Mouse (Mus musculus): ENCODE data around the gene Dusp9. TPM values are rescaled to one million over a fixed set of nuclear protein-coding genes. Genes with fewer than 3 reads are reported as not detected.

Dusp9 gene
- total RNA-seq, 1 experiment from 2014 or later, result 0.35 TPM

- ATAC-seq (replicated peaks in 1 of 2; ENCODE audit: insufficient read depth in 1 of 2, low FRiP score in 2 of 2, low TSS enrichment in 1 of 2, low read depth in 1 of 2, poor library complexity in 2 of 2, severe bottlenecking in 2 of 2), result 0 out of 4 replicates have a peak, but pooled peaks of 1 of the 2 experiments have one; percentile 13
These were observed 19.2 kb downstream of the Dusp9 start for GRCm38 (mm10) chrX:73658391-73658790.

- ATAC-seq (replicated peaks in 1 of 2; ENCODE audit: insufficient read depth in 1 of 2, low FRiP score in 2 of 2, low TSS enrichment in 1 of 2, low read depth in 1 of 2, poor library complexity in 2 of 2, severe bottlenecking in 2 of 2), result no peak
These were observed 19.8 kb downstream of the Dusp9 start for GRCm38 (mm10) chrX:73658936-73659574.

- ATAC-seq (replicated peaks in 1 of 2; ENCODE audit: insufficient read depth in 1 of 2, low FRiP score in 2 of 2, low TSS enrichment in 1 of 2, low read depth in 1 of 2, poor library complexity in 2 of 2, severe bottlenecking in 2 of 2), result no peak
These were observed 20.5 kb downstream of the Dusp9 start, which contains the start of gene Pnck for GRCm38 (mm10) chrX:73659575-73660283. Gene Pnck, minus strand, starts transcription at chrX:73660117.

DNA sequence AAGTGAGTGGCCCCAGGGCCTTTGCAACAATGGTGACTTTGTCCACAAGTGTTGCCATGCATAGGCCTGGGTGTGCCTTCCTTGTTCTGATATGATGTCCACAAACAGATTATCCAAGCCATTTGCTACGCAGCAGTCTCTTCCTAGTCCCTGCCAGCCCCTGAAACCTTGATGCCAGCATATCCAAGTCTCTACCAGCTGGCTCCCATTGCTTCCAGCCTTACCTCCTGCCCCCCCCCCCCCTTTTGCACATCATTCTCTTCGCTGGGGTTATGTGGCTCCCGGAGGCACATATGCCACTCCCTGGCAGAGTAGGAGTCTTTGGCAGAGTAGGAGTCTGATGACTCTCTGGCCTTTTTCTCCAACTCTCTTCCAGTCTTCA is 21.1 kb downstream of the Dusp9 start:
- no peak for ATAC-seq (replicated peaks in 1 of 2; ENCODE audit: insufficient read depth in 1 of 2, low FRiP score in 2 of 2, low TSS enrichment in 1 of 2, low read depth in 1 of 2, poor library complexity in 2 of 2, severe bottlenecking in 2 of 2)

DNA sequence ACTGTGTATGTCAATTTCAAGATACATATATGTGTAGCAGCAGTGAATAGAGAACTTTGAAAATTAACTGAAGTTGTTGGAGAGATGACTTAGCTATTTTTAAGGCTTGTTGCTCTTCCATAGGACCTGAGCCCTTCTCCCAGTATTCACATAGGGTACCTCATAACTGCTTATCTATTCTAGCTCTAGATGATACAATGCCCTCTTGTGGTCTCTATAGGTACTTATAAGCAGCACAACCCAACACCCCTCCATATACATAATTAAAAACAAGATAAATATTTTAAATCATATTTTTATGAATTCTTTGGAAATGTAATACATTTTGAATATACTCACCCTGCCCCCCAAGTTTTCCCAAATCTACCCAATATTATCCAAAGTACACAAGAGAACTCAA is 23.9 kb downstream of the Dusp9 start:
- no peak; a peak in 1 of 4 replicates for ATAC-seq (replicated peaks in 1 of 2; ENCODE audit: insufficient read depth in 1 of 2, low FRiP score in 2 of 2, low TSS enrichment in 1 of 2, low read depth in 1 of 2, poor library complexity in 2 of 2, severe bottlenecking in 2 of 2)

GRCm38 (mm10) chrX:73672031-73672431 is 32.8 kb downstream of the Dusp9 start:
- peak; percentile 59 to 75; a peak in 3 of 4 replicates for ATAC-seq (replicated peaks in 1 of 2; ENCODE audit: insufficient read depth in 1 of 2, low FRiP score in 2 of 2, low TSS enrichment in 1 of 2, low read depth in 1 of 2, poor library complexity in 2 of 2, severe bottlenecking in 2 of 2)

DNA sequence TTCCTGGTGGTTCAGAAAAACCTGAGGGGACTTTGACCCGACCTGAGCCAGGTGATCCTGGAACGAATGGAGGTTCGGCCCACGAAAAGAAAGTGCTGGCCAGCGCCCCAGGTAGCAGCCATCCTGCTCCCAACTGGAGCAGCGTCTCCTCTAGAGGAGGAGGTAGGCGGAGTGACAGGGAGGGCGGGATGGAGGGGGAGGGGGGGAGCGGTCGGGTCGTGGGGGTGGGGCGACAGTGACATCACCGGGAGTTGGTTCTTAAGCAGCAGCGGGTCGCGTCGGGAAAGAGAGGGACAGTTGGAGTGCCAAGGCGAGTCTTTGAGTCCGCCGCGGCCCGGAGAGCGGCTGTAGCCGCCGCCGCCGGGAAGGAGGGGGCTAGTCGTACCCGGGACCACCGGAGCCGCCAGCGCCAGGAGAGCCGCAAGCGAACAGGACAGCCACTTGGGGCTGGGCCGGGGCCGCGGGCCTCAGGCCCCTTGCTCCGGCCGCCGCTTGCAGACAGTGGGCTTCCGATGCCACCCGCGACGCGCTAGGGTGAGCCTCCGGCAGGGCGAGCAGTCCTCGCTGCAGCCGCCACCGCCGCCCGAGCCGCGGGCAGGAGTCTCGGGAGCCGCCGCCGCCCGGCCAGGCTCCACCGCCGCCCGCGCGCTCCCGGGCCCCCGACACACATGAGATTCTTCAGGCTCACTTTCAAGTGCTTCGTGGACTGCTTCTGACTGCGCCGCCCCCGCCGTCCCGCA is 33.8 kb downstream of the Dusp9 start, which contains the start of gene Slc6a8:
TSS of gene Slc6a8 (plus strand) at position 272 of the 740 bp plus-strand sequence.
- no peak for ATAC-seq (replicated peaks in 1 of 2; ENCODE audit: insufficient read depth in 1 of 2, low FRiP score in 2 of 2, low TSS enrichment in 1 of 2, low read depth in 1 of 2, poor library complexity in 2 of 2, severe bottlenecking in 2 of 2)

DNA sequence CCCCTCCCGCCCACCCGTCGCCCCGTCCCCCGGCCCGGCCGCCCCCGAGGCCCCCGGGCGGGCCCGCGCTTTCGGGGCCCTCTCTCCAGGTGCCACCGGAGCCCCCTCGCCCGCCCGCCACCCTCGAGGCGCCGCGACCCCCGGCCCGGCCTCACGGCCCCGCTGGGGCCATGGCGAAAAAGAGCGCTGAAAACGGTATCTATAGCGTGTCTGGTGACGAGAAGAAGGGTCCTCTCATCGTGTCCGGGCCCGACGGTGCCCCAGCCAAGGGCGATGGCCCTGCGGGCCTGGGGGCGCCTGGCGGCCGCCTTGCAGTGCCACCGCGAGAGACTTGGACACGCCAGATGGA is 34.4 kb downstream of the Dusp9 start:
- ATAC-seq (replicated peaks in 1 of 2; ENCODE audit: insufficient read depth in 1 of 2, low FRiP score in 2 of 2, low TSS enrichment in 1 of 2, low read depth in 1 of 2, poor library complexity in 2 of 2, severe bottlenecking in 2 of 2), result no peak

- no peak for ATAC-seq (replicated peaks in 1 of 2; ENCODE audit: insufficient read depth in 1 of 2, low FRiP score in 2 of 2, low TSS enrichment in 1 of 2, low read depth in 1 of 2, poor library complexity in 2 of 2, severe bottlenecking in 2 of 2)
These were observed 34.9 kb downstream of the Dusp9 start for GRCm38 (mm10) chrX:73673968-73674661.

DNA sequence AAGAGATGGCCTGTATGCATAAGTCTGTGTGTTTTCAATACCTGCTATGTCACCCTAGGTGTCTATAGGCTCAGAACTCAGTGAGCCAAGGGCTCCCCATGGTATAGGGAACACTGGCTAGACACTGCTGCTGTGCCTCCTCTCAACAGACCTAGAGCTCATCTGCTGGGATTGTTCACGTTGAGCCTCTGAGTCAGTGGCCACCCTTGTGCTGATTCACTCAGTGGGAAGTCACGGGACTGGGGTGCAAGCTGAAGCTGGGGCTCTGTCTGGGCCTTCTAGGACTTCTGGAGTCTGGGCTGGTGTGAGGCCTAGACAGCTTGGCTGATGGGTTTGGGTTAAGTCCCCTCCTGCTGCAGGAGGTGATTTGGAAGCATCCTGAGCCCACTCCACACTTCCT is 36.0 kb downstream of the Dusp9 start:
- ATAC-seq (replicated peaks in 1 of 2; ENCODE audit: insufficient read depth in 1 of 2, low FRiP score in 2 of 2, low TSS enrichment in 1 of 2, low read depth in 1 of 2, poor library complexity in 2 of 2, severe bottlenecking in 2 of 2), result no peak

- ATAC-seq (replicated peaks in 1 of 2; ENCODE audit: insufficient read depth in 1 of 2, low FRiP score in 2 of 2, low TSS enrichment in 1 of 2, low read depth in 1 of 2, poor library complexity in 2 of 2, severe bottlenecking in 2 of 2), result no peak
These were observed 37.4 kb downstream of the Dusp9 start for GRCm38 (mm10) chrX:73676668-73677067.

DNA sequence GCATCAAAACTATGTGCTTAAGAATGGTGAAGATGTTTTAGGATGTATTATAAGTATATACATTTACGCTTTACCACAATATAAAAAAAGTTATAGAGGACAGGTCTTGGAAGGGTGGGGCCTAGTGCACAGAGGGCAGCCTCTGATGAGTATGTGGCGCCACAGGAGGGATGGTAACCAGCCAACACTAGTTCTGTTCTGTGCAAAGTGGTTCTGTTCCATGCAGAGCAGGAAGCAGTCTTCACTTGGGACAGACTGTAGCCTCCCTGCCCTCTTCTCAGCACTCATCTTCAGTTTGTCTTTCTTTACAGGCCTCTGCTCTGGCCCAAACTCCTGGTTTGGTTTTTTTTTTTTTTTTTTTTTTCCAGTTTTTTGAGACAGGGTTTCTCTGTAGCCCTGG is 44.9 kb downstream of the Dusp9 start:
- no peak for ATAC-seq (replicated peaks in 1 of 2; ENCODE audit: insufficient read depth in 1 of 2, low FRiP score in 2 of 2, low TSS enrichment in 1 of 2, low read depth in 1 of 2, poor library complexity in 2 of 2, severe bottlenecking in 2 of 2)

GRCm38 (mm10) chrX:73684978-73685377 is 45.8 kb downstream of the Dusp9 start:
- no peak for ATAC-seq (replicated peaks in 1 of 2; ENCODE audit: insufficient read depth in 1 of 2, low FRiP score in 2 of 2, low TSS enrichment in 1 of 2, low read depth in 1 of 2, poor library complexity in 2 of 2, severe bottlenecking in 2 of 2)

GRCm38 (mm10) chrX:73685629-73686028 is 46.4 kb downstream of the Dusp9 start:
- ATAC-seq (replicated peaks in 1 of 2; ENCODE audit: insufficient read depth in 1 of 2, low FRiP score in 2 of 2, low TSS enrichment in 1 of 2, low read depth in 1 of 2, poor library complexity in 2 of 2, severe bottlenecking in 2 of 2), result no peak

DNA sequence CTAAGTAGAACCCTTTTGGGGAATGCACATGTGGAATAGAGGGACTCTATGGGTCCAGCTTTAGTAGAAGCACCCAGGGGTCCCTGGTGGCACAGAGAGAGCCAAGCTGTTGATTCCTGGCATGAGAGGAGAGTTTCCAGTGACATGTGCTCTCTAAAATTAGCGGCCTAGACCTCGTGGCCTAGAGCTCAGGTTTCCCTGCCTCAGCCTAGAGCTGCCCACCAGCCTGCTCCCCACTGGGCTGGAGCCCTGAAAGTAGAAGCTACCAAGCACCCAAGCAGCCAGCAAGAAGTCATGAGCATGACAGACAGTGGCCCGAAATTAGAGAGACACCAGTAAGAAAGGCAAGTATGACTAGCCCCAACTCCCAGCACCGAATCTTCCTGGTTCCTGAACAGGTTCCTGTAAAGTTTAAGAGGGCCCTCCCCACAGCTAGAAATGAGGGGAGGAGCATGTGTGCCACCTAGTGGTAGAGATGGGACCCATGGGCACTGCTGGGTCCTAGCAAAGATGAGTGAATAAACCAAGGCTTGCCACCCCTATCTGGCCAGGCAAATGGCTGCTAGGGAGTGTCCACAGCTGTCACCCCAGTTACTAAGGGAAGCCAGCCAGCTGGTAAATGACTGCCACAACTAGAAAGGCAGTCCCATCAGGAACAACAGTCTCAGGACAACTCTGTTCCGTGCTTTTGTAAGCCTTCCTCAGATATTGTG is 51.9 kb downstream of the Dusp9 start:
- ATAC-seq (replicated peaks in 1 of 2; ENCODE audit: insufficient read depth in 1 of 2, low FRiP score in 2 of 2, low TSS enrichment in 1 of 2, low read depth in 1 of 2, poor library complexity in 2 of 2, severe bottlenecking in 2 of 2), result peak; percentile 71 to 77

Measured in hematopoietic stem cell, adult 5-6 weeks (primary cell).